Mouse (Mus musculus): Measurements from ENCODE around the gene Kat2a.

DNA sequence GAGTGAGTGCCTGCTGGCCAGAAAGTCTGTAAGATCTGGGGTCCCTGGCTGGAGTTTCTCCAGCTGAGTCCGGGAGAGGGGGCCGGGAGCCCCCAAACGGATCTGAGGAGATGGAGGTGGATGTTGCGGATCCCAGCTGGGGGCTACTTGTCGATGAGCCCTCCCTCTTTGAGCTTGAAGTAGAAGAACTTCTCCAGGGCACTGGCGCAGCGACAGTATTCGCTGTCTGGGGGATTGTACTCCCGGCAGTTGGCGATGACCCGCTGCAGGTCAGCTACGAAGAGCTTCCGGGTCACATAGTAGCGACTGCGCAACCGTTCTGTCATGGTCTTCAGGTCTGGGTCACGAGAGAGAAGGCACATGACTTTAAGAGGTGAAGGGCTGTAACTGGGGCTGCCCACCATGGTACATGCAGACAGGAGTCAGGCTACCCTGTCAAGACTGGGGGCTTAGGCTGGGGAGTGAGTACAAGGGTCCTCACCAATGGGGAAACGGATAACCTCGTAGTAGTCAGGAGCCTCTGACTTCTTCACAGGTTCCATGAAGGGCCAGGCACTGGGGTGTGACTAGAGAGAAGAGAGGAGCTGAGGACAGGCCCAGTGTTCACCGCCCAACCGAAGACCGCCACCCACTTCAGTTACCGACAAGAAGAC is 7.0 kb downstream of the Kat2a start:
- no peak for TF ChIP-seq POLR2A (IDR thresholded peaks at IDR 0.05; ENCODE audit: borderline replicate concordance, control insufficient read depth, low read depth, low read length)
- TF ChIP-seq CTCF (IDR thresholded peaks at IDR 0.05; ENCODE audit: control insufficient read depth, insufficient read depth, low read length), result no peak

Measured in bone marrow, adult 2 months (tissue).